Mouse (Mus musculus) E14TG2a.4 (cell line): Measurements from ENCODE around the gene Olfr429.
A peak's percentile ranks its signal among the peaks of the same experiment; 100 is the strongest.

Experiments
- H3K27me3 ChIP-seq: 2 replicates; pipeline ENCODE4 v1.6.1; 2014; ENCODE audit warnings: low read length, control low read depth; ENCODE audit not compliant: insufficient read depth
- H3K36me3 ChIP-seq: 2 replicates; pipeline ENCODE4 v1.6.1; 2014; ENCODE audit warnings: low read length, control low read depth; ENCODE audit not compliant: insufficient read depth
- H3K4me1 ChIP-seq: replicated peaks from 2 replicates; pipeline ENCODE4 v1.6.1; 2014; ENCODE audit warnings: low read depth, low read length, control low read depth
- H3K4me3 ChIP-seq: replicated peaks from 2 replicates; pipeline ENCODE4 v1.5.1; 2014; ENCODE audit warnings: mild to moderate bottlenecking, low read length
- H3K9me3 ChIP-seq: 2 replicates; pipeline ENCODE4 v1.6.1; 2014; ENCODE audit warnings: low read length, control low read depth
- CTCF ChIP-seq: conservative IDR thresholded peaks from 2 replicates; pipeline ENCODE4 v1.5.1; 2014; ENCODE audit warnings: low read length
- NANOG ChIP-seq: IDR thresholded peaks from 2 replicates; pipeline ENCODE4 v1.6.1; 2014; ENCODE audit warnings: borderline replicate concordance, low read length, mixed read lengths
- POU5F1 ChIP-seq: IDR thresholded peaks from 2 replicates; pipeline ENCODE4 v1.6.1; 2014; ENCODE audit warnings: low read length, borderline replicate concordance

Gene Olfr429

DNA sequence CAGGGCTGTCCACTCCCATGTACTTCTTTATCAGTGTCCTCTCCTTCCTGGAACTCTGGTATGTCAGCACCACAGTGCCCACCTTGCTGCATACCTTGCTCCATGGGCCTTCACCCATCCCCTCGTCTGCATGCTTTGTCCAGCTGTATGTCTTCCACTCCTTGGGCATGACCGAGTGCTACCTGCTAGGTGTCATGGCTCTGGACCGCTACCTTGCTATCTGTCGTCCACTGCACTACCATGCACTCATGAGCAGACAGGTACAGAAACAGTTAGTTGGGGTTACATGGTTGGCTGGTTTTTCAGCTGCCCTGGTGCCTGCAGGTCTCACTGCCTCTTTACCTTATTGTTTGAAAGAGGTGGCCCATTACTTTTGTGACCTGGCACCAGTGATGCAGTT lies 33.6 kb upstream of the Olfr429 start:
- TF ChIP-seq NANOG (no peak), POU5F1 (no peak)
- Histone ChIP-seq H3K36me3 (no peaks in the 10 kb centered on the region), H3K9me3 (no peaks in the 10 kb centered on the region), H3K4me3 (no peak overlapping the region), H3K27me3 (no peaks in the 10 kb centered on the region), H3K4me1 (no peaks in the 10 kb centered on the region)

DNA sequence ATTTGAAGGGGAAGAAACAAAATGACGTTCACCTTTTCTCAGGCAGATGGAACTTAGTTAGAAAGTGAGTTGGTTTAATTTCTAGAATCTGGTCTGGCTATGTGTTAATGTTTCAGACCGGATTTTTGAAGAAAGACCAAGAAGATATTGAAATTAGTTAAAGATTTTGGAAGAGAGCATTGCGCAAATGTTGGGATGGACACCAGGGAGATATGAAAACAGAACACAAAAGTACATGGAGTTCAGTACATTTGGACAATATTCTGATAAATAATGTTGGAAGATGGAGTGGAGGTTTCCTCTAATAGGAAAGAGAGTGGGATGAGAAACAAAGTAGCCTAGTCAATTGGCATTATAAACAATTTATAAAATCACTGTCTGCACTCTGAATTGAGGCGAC lies 32.6 kb upstream of the Olfr429 start:
- TF ChIP-seq POU5F1 (no peak), CTCF (no peak)
- no peaks in the 10 kb centered on the region for H3K36me3 ChIP-seq
- no peaks in the 10 kb centered on the region for H3K9me3 ChIP-seq
- H3K4me3 ChIP-seq = no peak overlapping the region
- H3K4me1 ChIP-seq = no peaks in the 10 kb centered on the region
- no peaks in the 10 kb centered on the region for H3K27me3 ChIP-seq

DNA sequence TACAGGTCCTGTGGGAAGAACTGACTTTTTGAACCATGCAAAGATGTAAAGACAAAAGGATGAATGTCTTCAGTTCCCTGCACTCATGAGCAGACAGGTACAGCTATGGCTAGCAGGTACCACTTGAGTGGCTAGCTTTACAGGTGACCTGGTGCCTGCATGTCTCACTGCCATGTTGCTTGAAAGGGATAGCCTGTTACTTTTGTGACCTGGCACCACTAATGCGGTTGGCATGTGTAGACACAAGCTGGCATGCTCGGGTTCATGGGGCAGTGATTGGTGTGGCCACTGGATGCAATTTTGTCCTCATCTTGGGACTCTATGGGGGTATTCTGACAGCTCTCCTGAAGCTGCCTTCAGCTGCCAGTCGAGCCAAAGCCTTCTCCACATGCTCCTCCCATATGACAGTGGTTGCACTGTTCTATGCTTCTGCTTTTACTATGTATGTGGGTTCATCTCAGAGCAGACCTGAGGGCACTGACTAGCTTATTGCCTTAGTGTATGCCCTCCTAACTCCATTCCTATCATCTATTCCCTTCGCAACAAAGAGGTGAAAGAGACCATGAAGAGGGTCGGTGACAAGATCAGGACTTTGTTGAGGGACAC lies 32.1 kb upstream of the Olfr429 start:
- TF ChIP-seq NANOG (no peak), POU5F1 (no peak), CTCF (no peak)
- Histone ChIP-seq H3K4me1 (no peaks in the 10 kb centered on the region), H3K9me3 (no peaks in the 10 kb centered on the region), H3K4me3 (no peak overlapping the region), H3K36me3 (no peaks in the 10 kb centered on the region), H3K27me3 (no peaks in the 10 kb centered on the region)

DNA sequence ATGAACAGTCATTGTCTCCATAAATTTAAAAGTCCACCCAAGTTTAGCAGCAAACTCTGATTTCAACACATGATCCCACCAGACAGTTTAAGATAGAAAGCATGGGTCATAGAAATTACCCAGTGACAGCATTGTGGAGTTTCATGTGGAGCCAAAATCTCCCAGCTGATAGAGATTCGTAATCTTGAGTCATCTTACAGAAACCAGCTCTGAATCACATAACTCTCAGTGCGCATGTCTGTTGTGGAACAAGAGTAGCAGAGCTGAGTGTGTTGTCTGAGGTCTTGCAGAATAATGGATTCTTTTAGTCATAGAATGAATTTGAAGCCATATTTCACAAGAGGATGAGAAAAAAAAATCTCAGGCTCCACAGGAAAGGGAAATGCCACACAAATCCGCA lies 31.1 kb upstream of the Olfr429 start:
- H3K4me1 ChIP-seq = no peaks in the 10 kb centered on the region
- TF ChIP-seq NANOG (no peak), POU5F1 (no peak), CTCF (no peak)
- H3K27me3 ChIP-seq = no peaks in the 10 kb centered on the region
- H3K36me3 ChIP-seq = no peaks in the 10 kb centered on the region
- H3K9me3 ChIP-seq = no peaks in the 10 kb centered on the region
- H3K4me3 ChIP-seq = no peak overlapping the region

DNA sequence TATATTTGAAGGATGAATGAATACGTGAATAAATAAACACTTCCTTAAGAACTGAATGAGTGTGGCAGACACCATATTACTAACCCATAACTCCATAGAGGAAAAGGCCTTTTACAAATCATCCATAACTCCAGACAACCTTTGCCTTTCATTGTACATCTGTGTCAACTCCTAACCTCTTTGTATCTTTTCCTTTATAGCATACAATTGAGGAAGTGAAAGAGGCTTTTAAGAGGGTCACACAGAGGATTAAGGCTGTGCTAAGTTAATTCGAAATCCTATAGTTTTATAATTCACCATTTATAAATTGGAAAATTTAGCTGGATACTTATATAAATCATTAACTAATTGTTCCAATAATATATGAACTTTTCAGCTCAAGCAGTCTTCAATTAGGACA lies 28.9 kb upstream of the Olfr429 start:
- no peaks in the 10 kb centered on the region for H3K36me3 ChIP-seq
- H3K4me1 ChIP-seq = no peaks in the 10 kb centered on the region
- no peaks in the 10 kb centered on the region for H3K27me3 ChIP-seq
- no peak overlapping the region for H3K4me3 ChIP-seq
- no peaks in the 10 kb centered on the region for H3K9me3 ChIP-seq
- TF ChIP-seq POU5F1 (no peak), CTCF (no peak), NANOG (no peak)

DNA sequence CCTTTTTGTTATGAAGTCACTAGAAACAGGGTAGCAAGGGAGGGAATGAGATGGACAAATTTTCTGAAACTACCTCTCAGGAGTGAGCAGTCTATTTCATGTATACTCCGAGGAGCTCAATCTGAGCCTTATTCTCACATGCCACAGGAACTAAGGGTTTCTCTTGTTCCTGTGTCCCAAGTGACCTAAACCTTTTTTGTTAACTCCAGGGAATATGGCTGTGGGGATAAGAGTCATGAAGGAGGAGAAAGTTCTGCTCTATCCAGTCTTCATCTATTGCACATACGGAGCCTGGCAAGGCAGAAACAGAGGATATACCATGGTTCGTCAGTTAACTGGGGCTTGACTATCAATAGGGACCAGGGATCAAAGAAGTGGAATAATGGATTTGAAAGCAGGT lies 17.8 kb upstream of the Olfr429 start, which contains the start of gene Olfr430:
Gene Olfr430, plus strand, starts transcription at position 301 of the 400 bp plus-strand sequence.
- H3K9me3 ChIP-seq = no peaks in the 10 kb centered on the region
- H3K4me1 ChIP-seq = no peaks in the 10 kb centered on the region
- no peak within 1 kb of the TSS for H3K4me3 ChIP-seq
- no peaks in the 10 kb centered on the region for H3K27me3 ChIP-seq
- TF ChIP-seq POU5F1 (no peak), NANOG (no peak), CTCF (no peak)
- H3K36me3 ChIP-seq = no peaks in the 10 kb centered on the region

DNA sequence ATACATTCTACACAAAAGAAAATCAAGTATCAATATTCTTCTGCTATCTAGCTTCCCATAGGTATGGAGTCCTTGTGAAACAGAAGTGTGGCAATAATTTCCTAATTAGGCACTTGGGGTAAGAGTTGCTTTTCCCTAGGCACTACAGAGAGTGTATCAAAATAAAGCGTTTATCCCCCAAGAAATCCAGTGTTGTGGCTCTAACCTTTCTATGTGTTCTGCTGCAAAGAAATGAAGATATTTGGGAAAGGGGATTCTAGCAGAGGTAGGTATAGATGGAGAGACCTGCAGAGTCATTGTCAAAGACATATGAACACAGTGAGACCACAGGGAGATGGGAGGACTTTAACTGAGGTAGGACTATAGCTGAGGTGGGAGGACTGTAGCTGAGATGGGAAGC lies 12.5 kb downstream of the Olfr429 start, which contains the start of gene Olfr427:
Gene Olfr427, plus strand, starts transcription at position 301 of the 400 bp plus-strand sequence.
- peaks cover 12% of the 10 kb centered on the region for H3K9me3 ChIP-seq
- H3K4me1 ChIP-seq = no peaks in the 10 kb centered on the region
- TF ChIP-seq CTCF (no peak), POU5F1 (no peak), NANOG (no peak)
- no peaks in the 10 kb centered on the region for H3K36me3 ChIP-seq
- no peak within 1 kb of the TSS for H3K4me3 ChIP-seq
- H3K27me3 ChIP-seq = no peaks in the 10 kb centered on the region

DNA sequence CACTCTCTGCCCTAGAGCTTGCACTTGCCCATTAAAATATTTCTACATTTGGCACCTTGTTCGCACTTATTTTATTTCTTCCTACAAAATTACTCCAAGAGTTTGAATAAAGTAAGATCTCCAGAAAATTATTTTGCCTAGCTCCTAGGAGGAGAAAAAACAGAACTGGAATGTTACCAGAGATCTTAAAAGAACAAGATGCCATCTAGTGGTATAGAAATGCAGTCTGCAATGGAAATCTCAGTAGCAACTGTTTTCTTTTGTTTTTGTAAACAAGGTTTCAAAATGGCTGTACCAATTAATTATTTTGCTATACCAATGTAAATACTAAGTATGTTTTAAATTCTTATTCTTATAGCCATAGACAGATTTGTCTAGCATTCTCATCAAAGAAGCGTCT lies 19.6 kb downstream of the Olfr429 start:
- Histone ChIP-seq H3K4me3 (no peak overlapping the region), H3K27me3 (no peaks in the 10 kb centered on the region), H3K4me1 (no peaks in the 10 kb centered on the region), H3K9me3 (no peaks in the 10 kb centered on the region), H3K36me3 (no peaks in the 10 kb centered on the region)
- TF ChIP-seq NANOG (no peak), CTCF (peak; percentile 21; the same call in 1 of the 2 replicates), POU5F1 (no peak)

DNA sequence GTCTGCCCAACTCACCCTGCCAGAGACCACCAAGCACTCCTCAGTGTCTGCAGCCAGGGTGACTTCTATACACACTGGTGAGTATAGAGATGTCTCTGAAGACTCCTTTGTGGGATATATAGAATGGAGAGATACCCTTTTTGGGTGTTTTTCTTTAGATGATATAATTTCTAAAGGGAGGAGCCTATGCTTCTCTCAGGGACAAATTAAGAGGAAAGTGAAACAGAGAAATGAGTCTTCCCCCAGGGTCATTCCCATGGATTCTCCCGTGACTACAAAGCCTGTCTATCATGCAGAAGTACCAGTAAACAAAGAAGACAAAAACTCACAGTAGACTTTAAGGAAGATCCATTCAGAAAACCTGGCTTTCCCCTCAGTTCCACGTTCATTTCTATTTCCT lies 36.9 kb downstream of the Olfr429 start, which contains the start of gene Olfr231:
Gene Olfr231, minus strand, starts transcription at position 101 of the 400 bp plus-strand sequence.
- H3K4me1 ChIP-seq = no peaks in the 10 kb centered on the region
- H3K27me3 ChIP-seq = no peaks in the 10 kb centered on the region
- H3K9me3 ChIP-seq = no peaks in the 10 kb centered on the region
- TF ChIP-seq NANOG (no peak), CTCF (no peak), POU5F1 (no peak)
- H3K36me3 ChIP-seq = no peaks in the 10 kb centered on the region
- no peak within 1 kb of the TSS for H3K4me3 ChIP-seq
